Mouse (Mus musculus) cortical plate, adult 2 months (tissue): ENCODE results near the gene Slc25a42.

Experiments
- CTCF ChIP-seq: fragments of 200-500 bp; IDR thresholded peaks from 2 replicates; pipeline ENCODE4 v1.5.1; 2011; ENCODE audit warnings: mild to moderate bottlenecking, control low read depth, low read length; ENCODE audit not compliant: insufficient read depth; ENCODE audit errors: extremely low read depth
- POLR2A ChIP-seq: fragments of 200-500 bp; IDR thresholded peaks from 2 replicates; pipeline ENCODE4 v1.6.1; 2011; ENCODE audit warnings: mild to moderate bottlenecking, low read length, control low read depth; ENCODE audit not compliant: insufficient read depth; ENCODE audit errors: extremely low read depth

DNA sequence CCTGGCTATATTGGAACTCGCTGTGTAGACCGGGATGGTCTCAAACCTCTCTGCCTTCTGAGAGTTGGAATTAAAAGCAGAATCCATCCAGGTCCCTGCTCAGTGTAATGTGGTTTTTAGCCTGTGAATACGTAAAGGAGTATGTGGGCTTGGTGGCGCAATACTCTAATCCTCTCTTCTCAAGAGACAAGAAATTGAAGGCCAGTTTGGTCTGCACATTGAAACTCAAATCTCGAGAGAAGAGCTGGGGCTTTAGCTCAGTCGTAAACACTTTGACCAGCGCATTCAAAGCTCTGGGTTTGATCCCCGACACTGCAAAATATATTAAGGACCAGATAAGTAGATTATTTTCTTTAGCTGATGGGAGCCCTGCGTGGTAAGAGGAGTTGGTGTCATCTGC lies 72.1 kb downstream of the Slc25a42 start:
- TF ChIP-seq CTCF (no peak), POLR2A (no peak)
